Mouse (Mus musculus) MEL (cell line): ENCODE measurements around the gene Zic1.

Experiments
- CTCF ChIP-seq, 3 experiments: IDR thresholded peaks in 2 of 3; conservative IDR thresholded peaks in 1 of 3; 2 replicates each; pipeline ENCODE4 v1.5.1; 2011 to 2012; ENCODE audit warnings: low read length in 3 of 3, low read depth in 2 of 3, mild to moderate bottlenecking in 2 of 3, improper control_type of control experiment in 1 of 3, inconsistent platforms in 1 of 3, mixed read lengths in 1 of 3, moderate library complexity in 1 of 3; ENCODE audit not compliant: control insufficient read depth in 1 of 3, insufficient read depth in 1 of 3, poor library complexity in 1 of 3, severe bottlenecking in 1 of 3
- ZC3H11A ChIP-seq: IDR thresholded peaks from 2 replicates; pipeline ENCODE4 v1.6.1; 2012; ENCODE audit warnings: low read depth, mild to moderate bottlenecking, inconsistent platforms, low read length, improper control_type of control experiment

- no peak for TF ChIP-seq ZC3H11A
- no peak for TF ChIP-seq CTCF (IDR thresholded peaks at IDR 0.05 in 2 of 3, conservative IDR thresholded peaks at IDR 0.05 in 1 of 3; ENCODE audit: control insufficient read depth in 1 of 3, insufficient read depth in 1 of 3, low read depth in 2 of 3, low read length in 3 of 3, poor library complexity in 1 of 3, severe bottlenecking in 1 of 3)
Observed at GRCm38 (mm10) chr9:91405753-91406178, 40.2 kb upstream of the Zic1 start.
